Mouse (Mus musculus) T-cell, adult 66 days (primary cell): Measurements from ENCODE around the gene Gm17078. TPM values are rescaled to one million over a fixed set of nuclear protein-coding genes. Genes with fewer than 3 reads are reported as not detected.

Experiments used
- total RNA-seq, 2 experiments: library from RNA; stranded (reverse); gene quantifications; 3 replicates in 1 of 2; 4 replicates in 1 of 2; pipeline ENCODE4 v1.2.4; 2023

Gm17078 gene
- total RNA-seq, result not detected

GRCm38 (mm10) chr14:51611210-51611609 is at the start of gene Gm17078:
Gm17078 (minus strand) TSS chr14:51611310.

DNA sequence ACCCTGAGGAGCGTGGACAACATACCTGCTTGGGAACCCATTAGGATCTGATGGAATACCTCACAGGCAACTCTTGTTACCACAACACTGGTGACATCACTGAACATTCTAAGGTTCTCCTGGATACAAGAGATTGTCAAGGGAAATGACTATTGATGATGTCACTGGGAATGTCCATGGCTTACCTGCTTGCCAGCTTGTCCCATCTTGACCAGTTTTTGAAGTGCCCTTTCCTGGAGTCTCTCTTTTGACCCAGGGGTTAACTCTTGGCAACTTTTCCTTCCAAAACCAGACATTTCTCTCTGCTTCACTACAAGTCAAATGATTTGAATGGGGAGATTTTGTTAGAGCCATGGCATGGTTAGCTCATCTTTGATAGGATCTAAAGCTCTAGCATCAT is 24.5 kb upstream of the Gm17078 start, which contains the start of gene Gm4181:
Gene Gm4181, minus strand, starts transcription at position 101 of the 400 bp plus-strand sequence.

GRCm38 (mm10) chr14:51592039-51592438 is 19.1 kb downstream of the Gm17078 start, which contains the start of gene Gm17174:
Gm17174 (minus strand) TSS chr14:51592139.

DNA sequence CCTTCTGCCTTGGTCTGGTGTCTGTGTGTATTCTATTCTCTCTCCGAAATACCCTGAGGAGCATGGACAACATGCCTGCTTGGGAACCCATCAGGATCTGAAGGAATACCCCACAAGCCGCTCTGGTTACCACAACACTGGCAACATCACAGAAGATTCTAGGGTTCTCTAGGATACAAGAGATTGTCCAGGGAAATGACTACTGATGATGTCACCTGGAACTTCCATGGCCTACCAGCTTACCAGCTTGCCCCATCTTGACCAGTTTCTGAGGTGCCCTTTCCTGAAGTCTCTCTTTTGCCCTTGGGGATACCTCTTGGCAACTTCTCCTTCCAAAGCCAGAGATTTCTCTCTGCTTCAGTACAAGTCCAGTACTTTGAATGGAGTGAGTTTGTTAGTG is 37.1 kb downstream of the Gm17078 start, which contains the start of gene Gm17175:
Gene Gm17175, minus strand, starts transcription at position 101 of the 400 bp plus-strand sequence.

Other genes with a start within 250 kb of the Gm17078 start
- not detected for gene Gm7247, start 249.6 kb downstream of the Gm17078 start, total RNA-seq
- gene Vmn2r88, start 200.5 kb downstream of the Gm17078 start, total RNA-seq, result not detected
- gene Vmn2r89, start 159.5 kb downstream of the Gm17078 start, total RNA-seq, result not detected
- not detected for gene Gm5622, start 58.5 kb downstream of the Gm17078 start, total RNA-seq
- gene Gm17175, start 37.2 kb downstream of the Gm17078 start, total RNA-seq, result not detected
- not detected for gene Gm17174, start 19.2 kb downstream of the Gm17078 start, total RNA-seq
- gene Gm4181, start 24.4 kb upstream of the Gm17078 start, total RNA-seq, result not detected
- gene Gm17079, start 84.2 kb upstream of the Gm17078 start, total RNA-seq, result not detected
- gene Gm5800, start 105.9 kb upstream of the Gm17078 start, total RNA-seq, result not detected
- gene Ang4, start 162.3 kb upstream of the Gm17078 start, total RNA-seq, result not detected
- gene AY358078, start 188.7 kb upstream of the Gm17078 start, total RNA-seq, result not detected
- not detected for gene Ear6, start 242.4 kb upstream of the Gm17078 start, total RNA-seq